Mouse (Mus musculus) effector memory CD4-positive, alpha-beta T cell, adult 7 months (primary cell): ENCODE results near the gene Eps8l1. TPM values are rescaled to one million over a fixed set of nuclear protein-coding genes. Genes with fewer than 3 reads are reported as not detected.

Experiments
- polyA plus RNA-seq: library from polyadenylated mRNA; unstranded; fragments of 100-300 nt; shearing (Covaris generic); gene quantifications from one replicate; pipeline ENCODE4 v1.2.1, GENCODE M21; 2017

Gene Eps8l1
- 9.4 TPM for polyA plus RNA-seq

GRCm38 (mm10) chr7:4460576-4461434 is at the start of gene Eps8l1:
Eps8l1 (plus strand) TSS chr7:4460674.

GRCm38 (mm10) chr7:4445216-4445791 is 15.2 kb upstream of the Eps8l1 start, which contains the start of gene Rdh13:
Rdh13 (minus strand) TSS chr7:4445649.

GRCm38 (mm10) chr7:4501558-4502397 is 41.3 kb downstream of the Eps8l1 start, which contains the start of gene Ppp1r12c:
Ppp1r12c (minus strand) TSS chr7:4501680.

GRCm38 (mm10) chr7:4516332-4517050 is 56.0 kb downstream of the Eps8l1 start, which contains the start of gene Tnnt1:
Tnnt1 (minus strand) TSS chr7:4516382.

GRCm38 (mm10) chr7:4524212-4524922 is 63.9 kb downstream of the Eps8l1 start, which contains the start of gene Tnni3:
Tnni3 (minus strand) TSS chr7:4524229.

Other genes with a start within 250 kb of the Eps8l1 start
- gene Lilra5, start 222.9 kb upstream of the Eps8l1 start, polyA plus RNA-seq, result not detected
- gene Ncr1, start 123.0 kb upstream of the Eps8l1 start, polyA plus RNA-seq, result not detected
- gene Gp6, start 62.9 kb upstream of the Eps8l1 start, polyA plus RNA-seq, result not detected
- 3.0 TPM for gene Rdh13, start 15.0 kb upstream of the Eps8l1 start, polyA plus RNA-seq
- gene Ppp1r12c, start 41.0 kb downstream of the Eps8l1 start, polyA plus RNA-seq, result 203 TPM
- 2.5 TPM for gene Tnnt1, start 55.7 kb downstream of the Eps8l1 start, polyA plus RNA-seq
- gene Tnni3, start 63.6 kb downstream of the Eps8l1 start, polyA plus RNA-seq, result not detected
- gene Dnaaf3, start 71.8 kb downstream of the Eps8l1 start, polyA plus RNA-seq, result not detected
- 1.0 TPM for gene Syt5, start 86.9 kb downstream of the Eps8l1 start, polyA plus RNA-seq
- gene Ptprh, start 143.4 kb downstream of the Eps8l1 start, polyA plus RNA-seq, result not detected
- 11.7 TPM for gene Tmem86b, start 170.7 kb downstream of the Eps8l1 start, polyA plus RNA-seq
- 243 TPM for gene Ppp6r1, start 198.3 kb downstream of the Eps8l1 start, polyA plus RNA-seq
- gene Hspbp1, start 224.4 kb downstream of the Eps8l1 start, polyA plus RNA-seq, result 62.4 TPM
- not detected for gene Brsk1, start 229.9 kb downstream of the Eps8l1 start, polyA plus RNA-seq